In genomic region chr8:126849411-126850188, GRCm38 (mm10) we compare ENCODE assay signal across 8 mouse cellular contexts.
DNase-seq lines count a peak whose midpoint lies in the region; ATAC-seq and TF ChIP-seq lines count a peak whose summit lies in the region.

No protein-coding gene starts in this region.

- H3K36me3 ChIP-seq in testis, adult 2 months (ENCODE audit: control insufficient read depth, insufficient read depth, low read length) = no peaks in the 10 kb centered on the region
- H3K36me3 ChIP-seq in embryonic facial prominence, embryonic 14.5 days (ENCODE audit: control insufficient read depth, insufficient read depth, low read length) = no peaks in the 10 kb centered on the region
- H3K36me3 ChIP-seq in hindbrain, embryonic 11.5 days (ENCODE audit: control insufficient read depth, insufficient read depth, low read length) = no peaks in the 10 kb centered on the region
- H3K36me3 ChIP-seq in liver, embryonic 11.5 days (ENCODE audit: control insufficient read depth, insufficient read depth, low read length) = no peaks in the 10 kb centered on the region
- H3K36me3 ChIP-seq in forebrain, embryonic 15.5 days = no peaks in the 10 kb centered on the region

- H3K4me1 ChIP-seq in testis, adult 2 months (ENCODE audit: control insufficient read depth, insufficient read depth, low read length) = peaks cover 2% of the 10 kb centered on the region; the same call in 1 of the 2 replicates
- peaks cover 3% of the 10 kb centered on the region; the same call in 1 of the 2 replicates for H3K4me1 ChIP-seq in embryonic facial prominence, embryonic 14.5 days (ENCODE audit: control insufficient read depth, insufficient read depth, low read length)
- 0 out of 2 replicates have a peak, but pooled peaks cover 3% of the 10 kb centered on the region for H3K4me1 ChIP-seq in hindbrain, embryonic 11.5 days (replicated peaks; ENCODE audit: control insufficient read depth, insufficient read depth, low read length)
- H3K4me1 ChIP-seq in liver, embryonic 11.5 days (replicated peaks; ENCODE audit: control insufficient read depth, insufficient read depth, low read length) = peaks cover 44% of the 10 kb centered on the region
- H3K4me1 ChIP-seq in forebrain, embryonic 15.5 days = peaks cover 5% of the 10 kb centered on the region

- no peaks in the 10 kb centered on the region for H3K27me3 ChIP-seq in testis, adult 2 months (ENCODE audit: control insufficient read depth, insufficient read depth, low read length)
- no peaks in the 10 kb centered on the region for H3K27me3 ChIP-seq in embryonic facial prominence, embryonic 14.5 days (replicated peaks; ENCODE audit: control insufficient read depth, insufficient read depth, low read length)
- H3K27me3 ChIP-seq in hindbrain, embryonic 11.5 days (ENCODE audit: control insufficient read depth, insufficient read depth, low read length) = no peaks in the 10 kb centered on the region
- H3K27me3 ChIP-seq in liver, embryonic 11.5 days (replicated peaks; ENCODE audit: control insufficient read depth, insufficient read depth, low read length) = no peaks in the 10 kb centered on the region
- no peaks in the 10 kb centered on the region for H3K27me3 ChIP-seq in forebrain, embryonic 15.5 days

- 46% methylated on average over 8 of the region's 9 CpGs for WGBS in embryonic facial prominence, embryonic 14.5 days
- 67% methylated on average over 9 of the region's 9 CpGs for WGBS in hindbrain, embryonic 11.5 days
- WGBS in liver, embryonic 11.5 days = 30% methylated on average over 9 of the region's 9 CpGs
- 69% methylated on average over 9 of the region's 9 CpGs for WGBS in forebrain, embryonic 15.5 days

- H3K4me2 ChIP-seq in embryonic facial prominence, embryonic 14.5 days (ENCODE audit: low read depth, low read length) = no peak overlapping the region
- H3K4me2 ChIP-seq in hindbrain, embryonic 11.5 days (replicated peaks; ENCODE audit: low read depth, low read length) = no peak overlapping the region
- H3K4me2 ChIP-seq in liver, embryonic 11.5 days = no peak overlapping the region
- H3K4me2 ChIP-seq in forebrain, embryonic 15.5 days (replicated peaks) = no peak overlapping the region

- no peak for TF ChIP-seq POLR2A in testis, adult 2 months (IDR thresholded peaks at IDR 0.05; ENCODE audit: control insufficient read depth, low read depth, low read length)

- H3K9me3 ChIP-seq in embryonic facial prominence, embryonic 14.5 days (ENCODE audit: control insufficient read depth, low read length) = no peaks in the 10 kb centered on the region
- H3K9me3 ChIP-seq in hindbrain, embryonic 11.5 days (ENCODE audit: control insufficient read depth, low read length) = no peaks in the 10 kb centered on the region
- H3K9me3 ChIP-seq in liver, embryonic 11.5 days (ENCODE audit: control insufficient read depth, low read length) = no peaks in the 10 kb centered on the region
- no peaks in the 10 kb centered on the region for H3K9me3 ChIP-seq in forebrain, embryonic 15.5 days

- no peak overlapping the region for H3K4me3 ChIP-seq in testis, adult 2 months (ENCODE audit: control insufficient read depth, low read depth, low read length)
- H3K4me3 ChIP-seq in embryonic facial prominence, embryonic 14.5 days (ENCODE audit: low read depth, low read length) = no peak overlapping the region
- H3K4me3 ChIP-seq in hindbrain, embryonic 11.5 days (ENCODE audit: low read depth, low read length) = no peak overlapping the region
- no peak overlapping the region for H3K4me3 ChIP-seq in liver, embryonic 11.5 days (ENCODE audit: low read depth, low read length)
- H3K4me3 ChIP-seq in forebrain, embryonic 15.5 days = no peak overlapping the region

- no peak for DNase-seq in testis, postnatal 10 days (ENCODE audit: low spot score)
- DNase-seq in embryonic facial prominence, embryonic 14.5 days (ENCODE audit: low spot score) = no peak
- DNase-seq in hindbrain, embryonic 11.5 days (ENCODE audit: low spot score) = no peak
- DNase-seq in liver, embryonic 11.5 days (ENCODE audit: low spot score) = no peak
- DNase-seq in neural tube, embryonic 10.5 days (ENCODE audit: extremely low spot score, low spot score) = peak; percentile 40

- no peak overlapping the region for H3K9ac ChIP-seq in embryonic facial prominence, embryonic 14.5 days (ENCODE audit: low read depth, low read length)
- H3K9ac ChIP-seq in hindbrain, embryonic 11.5 days (ENCODE audit: low read depth, low read length) = no peak overlapping the region
- peak overlapping the region; percentile 22; the same call in 1 of the 2 replicates for H3K9ac ChIP-seq in liver, embryonic 11.5 days (ENCODE audit: low read depth, low read length)
- no peak overlapping the region for H3K9ac ChIP-seq in forebrain, embryonic 15.5 days (replicated peaks)

- peak; percentile 17; the same call in 1 of the 2 replicates for ATAC-seq in embryonic facial prominence, embryonic 14.5 days (ENCODE audit: low read depth)
- peak; percentile 40; the same call in 1 of the 2 replicates for ATAC-seq in hindbrain, embryonic 11.5 days (ENCODE audit: low FRiP score)
- ATAC-seq in liver, embryonic 11.5 days (replicated peaks; ENCODE audit: low FRiP score) = peak; percentile 29; the same call in 1 of the 2 replicates
- no peak for ATAC-seq in forebrain, embryonic 15.5 days (replicated peaks)
- ATAC-seq in cerebellum, adult (ENCODE audit: insufficient number of reproducible peaks, low FRiP score, low TSS enrichment) = no peak

- no peak for TF ChIP-seq CTCF in testis, adult 2 months (IDR thresholded peaks at IDR 0.05; ENCODE audit: control insufficient read depth, insufficient read depth, insufficient replicate concordance, low read depth, low read length)

- peak overlapping the region; percentile 39; the same call in 1 of the 2 replicates for H3K27ac ChIP-seq in testis, adult 2 months (ENCODE audit: control insufficient read depth, insufficient read depth, low read depth, low read length)
- no peak overlapping the region; the same call in 1 of the 2 replicates for H3K27ac ChIP-seq in embryonic facial prominence, embryonic 14.5 days (replicated peaks; ENCODE audit: low read depth, low read length)
- no peak overlapping the region for H3K27ac ChIP-seq in hindbrain, embryonic 11.5 days (ENCODE audit: low read depth, low read length)
- H3K27ac ChIP-seq in liver, embryonic 11.5 days (ENCODE audit: low read depth, low read length) = peak overlapping the region; percentile 81
- H3K27ac ChIP-seq in forebrain, embryonic 15.5 days (replicated peaks) = no peak overlapping the region

Comparison
In these comparisons a context has a peak if more than half of its experiments do, and no peak if none do; other contexts are left out.
1. H3K27ac ChIP-seq: peak in testis, adult 2 months (single experiment) and liver, embryonic 11.5 days (single experiment); none in embryonic facial prominence, embryonic 14.5 days (single experiment), hindbrain, embryonic 11.5 days (single experiment) and forebrain, embryonic 15.5 days (single experiment).
2. ATAC-seq: peak in embryonic facial prominence, embryonic 14.5 days (single experiment), hindbrain, embryonic 11.5 days (single experiment) and liver, embryonic 11.5 days (single experiment); none in forebrain, embryonic 15.5 days (single experiment) and cerebellum, adult (single experiment).